ENCODE assay signal across 11 mouse cellular contexts in the genomic region with DNA sequence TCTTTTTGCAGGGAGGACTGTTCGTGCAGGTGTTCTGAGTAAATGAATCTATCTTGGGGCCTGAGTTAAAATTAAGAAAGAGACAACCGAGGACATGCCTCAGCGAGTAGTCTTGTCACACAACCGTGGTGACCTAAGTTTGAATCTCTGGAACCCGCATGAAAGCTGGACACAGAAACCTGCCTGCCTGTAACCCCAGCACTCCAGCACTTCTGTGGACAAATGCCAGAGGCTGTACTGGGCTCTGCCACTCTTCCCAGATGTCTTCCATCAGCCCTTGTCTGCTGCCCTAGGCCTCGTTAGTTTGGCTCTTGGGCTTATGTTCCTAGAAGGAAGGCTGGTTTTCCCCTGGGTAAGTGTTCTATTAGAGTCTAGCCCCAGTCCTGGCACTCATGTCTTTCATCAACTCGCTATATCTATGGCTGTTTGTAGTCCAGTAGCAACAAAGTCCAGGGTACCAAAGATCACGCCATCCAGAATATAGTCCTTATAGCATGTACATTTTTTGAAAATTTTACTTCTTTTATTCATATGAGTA.
A peak's percentile ranks its signal among the peaks of the same experiment; 100 is the strongest.
DNase-seq lines count a peak whose midpoint lies in the region; ATAC-seq and TF ChIP-seq lines count a peak whose summit lies in the region.
"Had no signal": no experiment of that assay in that cellular context is flagged by ENCODE, and none has a peak within 500 bp of the region (broad histone marks: within the 10 kb centered on the region; RNA-seq: fewer than 3 reads in every experiment).

No protein-coding gene starts in this region.

- TF ChIP-seq CTCF in intestine, postnatal 0 days (IDR thresholded peaks at IDR 0.05; ENCODE audit: low read depth), result no peak
- TF ChIP-seq CTCF in midbrain, postnatal 0 days (IDR thresholded peaks at IDR 0.05), result no peak

- H3K9ac ChIP-seq in intestine, embryonic 14.5 days (ENCODE audit: low read length), result no peak overlapping the region
- H3K9ac ChIP-seq in intestine, postnatal 0 days (ENCODE audit: low read depth, low read length), result no peak overlapping the region
- H3K9ac ChIP-seq in embryonic facial prominence, embryonic 15.5 days, result no peak overlapping the region
- no peak overlapping the region for H3K9ac ChIP-seq in midbrain, postnatal 0 days (replicated peaks; ENCODE audit: low read length, poor library complexity, severe bottlenecking)
- H3K9ac ChIP-seq: heart, embryonic 15.5 days; limb, embryonic 13.5 days had no signal

- H3K27ac ChIP-seq in intestine, embryonic 14.5 days (ENCODE audit: low read depth), result peak overlapping the region; percentile 70
- H3K27ac ChIP-seq in intestine, postnatal 0 days (ENCODE audit: low read depth, low read length), result no peak overlapping the region
- 0 out of 2 replicates have a peak overlapping the region, but pooled peaks have one; percentile 34 for H3K27ac ChIP-seq in embryonic facial prominence, embryonic 15.5 days (replicated peaks)
- 0 out of 2 replicates have a peak overlapping the region, but pooled peaks have one; percentile 3 for H3K27ac ChIP-seq in midbrain, postnatal 0 days (ENCODE audit: low read depth, low read length)
- H3K27ac ChIP-seq: heart, embryonic 15.5 days; limb, embryonic 13.5 days had no signal

- peaks cover 16% of the 10 kb centered on the region for H3K4me1 ChIP-seq in intestine, embryonic 14.5 days (replicated peaks; ENCODE audit: control insufficient read depth, insufficient read depth, low read length)
- H3K4me1 ChIP-seq in intestine, postnatal 0 days (replicated peaks; ENCODE audit: control insufficient read depth, insufficient read depth, low read length), result 0 out of 2 replicates have a peak, but pooled peaks cover 2% of the 10 kb centered on the region
- 0 out of 2 replicates have a peak, but pooled peaks cover 3% of the 10 kb centered on the region for H3K4me1 ChIP-seq in embryonic facial prominence, embryonic 15.5 days
- H3K4me1 ChIP-seq in midbrain, postnatal 0 days (ENCODE audit: insufficient read depth, low read length), result no peaks in the 10 kb centered on the region
- H3K4me1 ChIP-seq: heart, embryonic 15.5 days had no signal

- H3K27me3 ChIP-seq in intestine, embryonic 14.5 days (replicated peaks; ENCODE audit: control insufficient read depth, insufficient read depth, low read length), result no peaks in the 10 kb centered on the region
- H3K27me3 ChIP-seq in intestine, postnatal 0 days (replicated peaks; ENCODE audit: control insufficient read depth, insufficient read depth, low read length), result no peaks in the 10 kb centered on the region
- no peaks in the 10 kb centered on the region for H3K27me3 ChIP-seq in embryonic facial prominence, embryonic 15.5 days
- H3K27me3 ChIP-seq in midbrain, postnatal 0 days (ENCODE audit: insufficient read depth, low read length), result no peaks in the 10 kb centered on the region
- H3K27me3 ChIP-seq: heart, embryonic 15.5 days; limb, embryonic 13.5 days had no signal

- no peak overlapping the region for H3K4me2 ChIP-seq in intestine, embryonic 14.5 days (ENCODE audit: low read length)
- no peak overlapping the region for H3K4me2 ChIP-seq in intestine, postnatal 0 days (replicated peaks; ENCODE audit: low read depth)
- H3K4me2 ChIP-seq in embryonic facial prominence, embryonic 15.5 days (replicated peaks), result no peak overlapping the region
- no peak overlapping the region for H3K4me2 ChIP-seq in midbrain, postnatal 0 days (ENCODE audit: low read depth, low read length, poor library complexity, severe bottlenecking)
- H3K4me2 ChIP-seq: heart, embryonic 15.5 days; limb, embryonic 13.5 days had no signal

- 57% methylated on average over 8 of the region's 8 CpGs for WGBS in intestine, embryonic 14.5 days
- WGBS in intestine, postnatal 0 days, result 71% methylated on average over 8 of the region's 8 CpGs
- WGBS in embryonic facial prominence, embryonic 15.5 days, result 60% methylated on average over 8 of the region's 8 CpGs
- WGBS in midbrain, postnatal 0 days, result 44% methylated on average over 8 of the region's 8 CpGs

- intact Hi-C loops in gastrocnemius, postnatal 36 days (cut with DNase I), result no loop called here

- no peaks in the 10 kb centered on the region for H3K36me3 ChIP-seq in intestine, embryonic 14.5 days (ENCODE audit: control insufficient read depth, insufficient read depth, low read length)
- H3K36me3 ChIP-seq in intestine, postnatal 0 days (ENCODE audit: control insufficient read depth, insufficient read depth), result peaks cover 23% of the 10 kb centered on the region; the same call in 1 of the 2 replicates
- peaks cover 2% of the 10 kb centered on the region; the same call in 1 of the 2 replicates for H3K36me3 ChIP-seq in embryonic facial prominence, embryonic 15.5 days
- peaks cover 2% of the 10 kb centered on the region; the same call in 1 of the 2 replicates for H3K36me3 ChIP-seq in midbrain, postnatal 0 days (ENCODE audit: insufficient read depth, low read length)
- H3K36me3 ChIP-seq: heart, embryonic 15.5 days; limb, embryonic 13.5 days had no signal

- DNase-seq in intestine, embryonic 14.5 days (ENCODE audit: low spot score), result no peak
- DNase-seq in A20 (ENCODE audit: low read depth, low spot score), result peak; percentile 24
- DNase-seq in midbrain, postnatal 0 days (ENCODE audit: low spot score), result no peak
- DNase-seq in gastrocnemius, postnatal 36 days, result no peak
- no peak for DNase-seq in adrenal gland, postnatal 36 days
- DNase-seq: cerebellum, adult 11 months; kidney, adult 11 months had no signal

- H3K4me3 ChIP-seq in intestine, embryonic 14.5 days (ENCODE audit: low read depth, low read length), result no peak overlapping the region
- H3K4me3 ChIP-seq in intestine, postnatal 0 days (ENCODE audit: low read depth, low read length), result no peak overlapping the region
- H3K4me3 ChIP-seq in embryonic facial prominence, embryonic 15.5 days (replicated peaks), result no peak overlapping the region
- no peak overlapping the region for H3K4me3 ChIP-seq in midbrain, postnatal 0 days (ENCODE audit: low read depth, low read length)
- H3K4me3 ChIP-seq: heart, embryonic 15.5 days; limb, embryonic 13.5 days had no signal

- no peak for ATAC-seq in intestine, embryonic 14.5 days (replicated peaks; ENCODE audit: low FRiP score, low TSS enrichment, low read depth)
- ATAC-seq in intestine, postnatal 0 days, result no peak
- ATAC-seq in embryonic facial prominence, embryonic 15.5 days (ENCODE audit: insufficient number of reproducible peaks, low FRiP score, low TSS enrichment, low read depth), result no peak
- no peak for ATAC-seq in midbrain, postnatal 0 days (ENCODE audit: low FRiP score)

- no peaks in the 10 kb centered on the region for H3K9me3 ChIP-seq in intestine, embryonic 14.5 days (ENCODE audit: control insufficient read depth, low read length)
- no peaks in the 10 kb centered on the region for H3K9me3 ChIP-seq in intestine, postnatal 0 days (ENCODE audit: control insufficient read depth)
- no peaks in the 10 kb centered on the region for H3K9me3 ChIP-seq in embryonic facial prominence, embryonic 15.5 days (replicated peaks)
- H3K9me3 ChIP-seq in midbrain, postnatal 0 days (ENCODE audit: low read length), result no peaks in the 10 kb centered on the region
- H3K9me3 ChIP-seq: heart, embryonic 15.5 days; limb, embryonic 13.5 days had no signal
